Mouse (Mus musculus): ENCODE results near the gene Naip2.

GRCm38 (mm10) chr13:100123970-100124369 lies 77.9 kb downstream of the Naip2 start:
- no peak for TF ChIP-seq CTCF (IDR thresholded peaks at IDR 0.05; ENCODE audit: insufficient read depth, low read depth, low read length)
- no peak for TF ChIP-seq POLR2A (IDR thresholded peaks at IDR 0.05; ENCODE audit: insufficient read depth, low read depth, low read length)

Measured in olfactory bulb, adult 2 months (tissue).